Mouse (Mus musculus): ENCODE measurements at regions not wholly inside any gene's neighbourhood (a gene's known extent, or its start where the extent isn't known, plus 50 kb on each side); places are given as distances from the start of the nearest gene placed in this dataset.
"Not testable (repeated sequence)": the region's sequence is repeated elsewhere in the genome, so short reads cannot be mapped to it uniquely, and the experiment has no call there.

DNA sequence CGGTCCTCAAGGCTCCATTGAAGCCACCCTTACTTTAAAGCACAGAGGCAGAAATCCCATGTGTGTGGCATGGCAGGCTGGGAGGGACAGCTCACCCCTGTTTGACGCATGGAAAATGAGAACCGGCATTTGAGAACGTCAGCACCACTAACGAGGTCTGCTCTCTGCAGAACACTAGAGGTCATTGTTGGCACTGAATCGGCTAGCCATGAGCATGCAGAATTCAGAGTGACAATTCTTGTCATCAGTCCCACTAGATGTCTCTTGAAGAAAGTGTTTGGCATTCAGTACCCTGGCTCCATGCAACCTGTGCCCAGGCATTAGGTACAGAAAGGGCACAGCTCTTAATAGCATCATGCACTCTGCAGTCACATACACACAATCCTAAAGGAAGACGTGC lies 139.3 kb downstream of the Cand1 start:
- intact Hi-C loops (cut with DNase I), result loop anchor here (1.0 to 5.0 kb wide), 2 partner anchors 263 to 512 kb away; no protein-coding TSS in a partner anchor

DNA sequence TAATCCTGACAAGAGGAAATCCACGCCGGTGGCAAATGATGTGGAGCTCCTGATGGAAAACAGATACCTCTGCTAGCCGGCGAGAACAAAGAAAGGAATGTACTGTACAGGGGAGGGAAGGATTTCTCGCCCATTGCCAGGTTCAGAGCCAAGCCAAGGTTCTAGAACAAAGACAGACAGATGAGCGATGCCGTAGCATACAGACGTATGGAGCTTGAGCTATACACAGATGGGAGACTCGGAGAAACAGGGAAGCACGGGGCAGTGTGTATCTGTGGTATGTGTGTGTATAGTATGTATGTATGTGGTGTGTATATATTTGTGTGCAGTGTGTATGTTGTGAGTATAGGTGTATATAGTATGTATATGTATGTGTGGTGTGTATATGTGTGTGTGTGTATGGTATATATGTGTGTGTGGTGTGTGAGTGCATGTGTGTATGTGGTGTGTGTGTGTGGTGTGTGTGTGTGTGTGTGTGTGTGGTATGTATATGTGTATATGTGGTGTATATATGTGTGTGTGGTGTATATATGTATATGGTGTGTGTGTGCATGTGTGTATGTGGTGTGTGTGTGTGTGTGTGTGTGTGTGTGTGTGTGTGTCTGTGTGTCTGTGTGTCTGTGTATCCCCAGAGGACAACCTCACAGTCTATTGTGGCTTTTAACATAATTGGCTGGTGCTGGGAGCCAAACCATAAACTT lies 140.6 kb downstream of the Cand1 start:
- intact Hi-C loops (cut with DNase I), result no loop called here
- DNase-seq, result no peak

More for the DNA sequence above, 139.3 kb downstream of the Cand1 start:
- DNase-seq, result no peak

DNA sequence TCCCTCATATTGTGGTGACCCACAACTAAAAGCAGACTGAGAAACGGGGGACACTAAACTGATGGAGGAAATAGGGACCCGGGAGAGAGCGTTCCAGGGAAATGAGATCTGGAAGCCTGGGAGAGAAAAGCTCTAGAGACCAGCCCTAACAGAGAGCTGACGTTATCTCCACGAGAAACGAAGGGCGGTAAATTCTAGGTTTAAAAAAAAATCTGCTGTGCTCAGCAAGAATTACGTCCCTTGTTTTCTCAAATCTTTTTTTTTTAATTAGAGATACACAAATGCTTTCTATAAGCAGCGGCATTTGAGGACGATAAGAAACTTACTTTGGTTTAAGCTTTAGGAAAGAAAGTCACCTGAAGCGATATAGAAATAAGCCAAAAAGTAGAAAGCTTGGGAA lies 145.7 kb downstream of the Cand1 start:
- intact Hi-C loops (cut with DNase I), result no loop called here
- no peak for DNase-seq

DNA sequence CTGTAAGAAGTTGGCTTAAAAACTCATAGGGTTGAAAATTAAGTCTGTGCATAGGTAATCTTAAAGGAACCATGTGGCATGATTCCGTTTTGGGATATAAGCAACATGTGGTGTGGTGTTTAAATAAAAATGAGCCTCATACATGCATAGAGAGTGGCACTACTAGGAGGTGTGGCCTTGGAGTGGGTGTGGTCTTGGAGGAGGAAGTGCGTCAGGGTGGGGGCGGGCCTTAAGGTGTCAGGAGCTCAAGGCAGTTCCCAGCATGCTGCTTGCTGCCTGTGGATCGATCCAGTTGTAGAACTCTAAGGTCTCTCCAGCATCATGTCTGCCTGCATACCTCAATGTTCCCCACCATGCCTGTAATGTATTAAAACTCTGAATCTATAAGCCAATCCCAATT lies 152.0 kb downstream of the Cand1 start:
- DNase-seq, result no peak
- intact Hi-C loops (cut with DNase I), result no loop called here

DNA sequence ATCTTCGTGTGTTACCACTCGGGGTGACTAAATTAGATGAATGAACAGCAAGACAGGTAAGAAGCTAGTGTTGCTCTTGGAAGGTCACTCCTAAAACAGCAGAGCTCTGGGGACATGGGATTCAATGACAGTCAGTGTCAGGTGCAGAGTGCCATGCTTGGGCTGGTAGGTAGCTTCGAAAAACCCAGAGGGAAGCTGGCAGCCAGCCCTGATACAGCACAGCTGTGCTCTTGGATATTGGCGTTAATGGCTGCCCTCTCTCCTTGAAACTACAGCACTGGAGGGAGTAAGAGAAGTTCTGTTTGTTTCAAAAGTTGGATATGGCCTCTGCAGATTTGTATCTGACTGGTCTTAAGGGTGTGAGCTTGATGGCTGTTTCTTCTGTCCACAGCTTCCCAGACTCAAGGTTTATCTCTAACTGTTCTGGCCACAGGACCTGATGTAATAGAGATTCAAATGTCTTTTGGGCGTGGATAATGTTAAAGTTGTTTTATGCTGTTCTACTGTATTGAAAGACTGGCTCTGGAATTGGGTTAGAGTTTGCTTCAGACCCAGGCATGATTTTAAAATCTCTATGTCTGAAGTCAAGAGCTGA lies 152.7 kb downstream of the Cand1 start:
- intact Hi-C loops (cut with DNase I), result no loop called here
- DNase-seq, result no peak

DNA sequence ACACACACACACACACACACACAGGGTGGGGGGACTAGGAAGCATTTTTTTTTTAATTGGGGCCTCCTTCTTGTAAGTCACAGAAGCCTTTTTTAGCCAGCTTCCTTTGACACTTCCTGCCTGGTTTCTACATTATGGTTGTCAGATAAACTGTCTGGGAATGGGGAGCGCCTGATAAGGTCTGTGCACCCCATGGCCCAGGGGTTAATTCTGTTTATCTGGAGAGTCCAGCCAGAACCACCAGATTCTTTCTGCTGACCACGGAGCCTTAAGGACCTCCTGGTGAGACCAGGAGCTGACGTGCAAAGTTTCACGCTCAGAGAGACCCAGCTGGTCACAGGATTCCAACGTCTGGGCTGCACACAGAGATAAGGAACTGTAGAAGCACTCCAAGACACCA lies 153.4 kb downstream of the Cand1 start:
- DNase-seq, result no peak
- intact Hi-C loops (cut with DNase I), result no loop called here

DNA sequence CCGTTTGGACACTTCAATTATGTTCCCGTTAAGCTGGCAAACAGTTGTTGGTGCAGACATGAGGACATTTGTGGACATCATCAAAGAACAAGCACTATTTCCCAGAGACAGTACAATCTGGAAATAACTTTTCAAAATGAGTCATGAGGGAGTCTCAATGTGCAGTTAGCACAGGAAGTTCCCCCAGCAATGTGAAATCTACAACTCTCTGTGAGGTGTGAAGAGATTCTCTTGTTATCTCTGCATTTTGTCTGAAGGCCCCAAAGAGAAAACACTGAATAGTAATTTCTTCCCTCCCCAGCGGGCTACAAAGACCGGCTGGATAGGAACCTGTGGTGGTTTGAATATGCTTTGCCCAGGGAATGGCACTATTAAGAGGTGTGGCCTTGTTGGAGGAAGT lies 156.4 kb downstream of the Cand1 start:
- intact Hi-C loops (cut with DNase I), result no loop called here
- no peak for DNase-seq

DNA sequence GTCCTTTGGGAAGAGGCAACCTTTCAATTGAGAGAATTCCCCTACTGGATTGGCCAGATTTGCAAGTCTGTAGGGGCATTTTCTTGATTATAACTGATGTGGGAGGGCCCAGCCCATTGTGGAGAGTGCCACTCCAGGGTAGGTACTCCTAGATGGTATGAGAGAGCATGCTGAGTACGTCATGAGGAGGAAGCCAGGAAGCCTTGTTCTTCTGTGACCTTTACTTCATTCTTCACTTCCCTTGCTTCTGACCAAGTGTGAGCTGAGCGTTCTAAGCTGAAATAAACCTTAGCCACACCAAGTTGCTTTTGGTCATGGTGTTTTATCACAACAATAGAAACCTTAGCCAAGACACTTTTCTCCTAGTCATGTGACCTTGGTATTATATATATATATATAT lies 157.0 kb downstream of the Cand1 start:
- intact Hi-C loops (cut with DNase I), result no loop called here

DNA sequence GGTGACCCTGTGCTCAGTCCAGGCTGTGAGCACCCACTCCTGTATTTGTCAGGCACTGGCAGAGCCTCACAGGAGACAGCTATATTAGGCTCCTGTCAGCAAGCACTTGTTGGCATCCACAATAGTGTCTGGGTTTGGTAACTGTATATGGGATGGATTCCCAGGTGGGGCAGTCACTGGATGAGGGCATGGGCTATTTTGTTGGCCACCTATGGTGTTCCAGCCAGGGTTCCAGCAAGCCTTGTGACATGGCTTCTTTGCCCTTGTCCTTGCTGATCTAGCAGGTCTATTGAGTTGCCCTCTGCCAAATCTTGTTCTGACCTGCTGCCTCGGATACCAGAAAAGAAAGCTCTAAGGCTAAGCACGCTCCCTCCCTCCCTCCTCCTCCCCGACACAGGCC lies 158.1 kb downstream of the Cand1 start:
- peak in 1 of 2 experiments; percentile 35 for DNase-seq
- intact Hi-C loops (cut with DNase I), result not testable (repeated sequence)

More for the DNA sequence above, 157.0 kb downstream of the Cand1 start:
- DNase-seq, result no peak

DNA sequence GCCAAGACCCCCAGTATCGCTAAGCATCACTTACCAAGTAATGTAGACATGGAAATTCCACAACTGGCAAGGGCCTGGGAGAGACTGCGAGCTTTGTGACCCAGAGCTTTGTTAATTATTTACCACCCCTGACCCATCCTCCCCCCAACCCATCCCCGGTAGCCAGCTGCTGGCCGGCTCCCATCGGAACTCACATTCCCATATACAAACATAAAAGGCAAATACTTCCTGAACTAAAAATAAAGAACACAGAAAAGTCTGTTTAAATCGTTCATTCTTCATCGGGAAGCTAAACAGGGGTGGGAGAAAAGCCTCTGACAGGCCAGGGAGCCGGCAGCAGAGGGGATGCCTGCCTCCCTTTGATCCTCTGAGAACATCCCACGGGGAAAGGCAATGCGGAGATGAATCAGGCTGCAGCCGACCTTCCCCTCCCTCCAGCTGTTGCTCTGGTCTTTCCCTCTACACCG lies 163.7 kb downstream of the Cand1 start:
- DNase-seq, result no peak
- intact Hi-C loops (cut with DNase I), result loop anchor here (5.0 kb wide), 1 partner anchor 919 kb away; no protein-coding TSS in a partner anchor

DNA sequence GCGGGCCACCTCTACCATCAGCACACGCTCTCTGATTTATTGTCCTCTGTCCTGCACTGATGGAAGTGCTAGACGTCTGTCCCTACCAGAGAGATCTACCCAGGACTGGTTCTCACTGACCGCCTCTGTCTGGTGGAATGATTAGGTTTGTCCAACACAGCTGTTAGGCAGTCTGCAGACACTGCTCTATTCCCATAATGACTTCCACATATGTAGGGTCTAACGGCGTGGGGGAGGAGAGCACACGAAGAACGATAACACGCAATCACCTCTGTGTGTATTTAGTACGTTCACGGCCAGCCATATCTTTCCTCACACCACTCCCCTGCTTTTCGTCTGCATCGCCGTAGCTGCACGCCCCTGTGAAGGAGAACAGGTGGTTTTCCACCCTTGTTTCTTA lies 165.0 kb downstream of the Cand1 start:
- intact Hi-C loops (cut with DNase I), result loop anchor here (5.0 kb wide), 1 partner anchor 918 kb away; no protein-coding TSS in a partner anchor
- no peak for DNase-seq

DNA sequence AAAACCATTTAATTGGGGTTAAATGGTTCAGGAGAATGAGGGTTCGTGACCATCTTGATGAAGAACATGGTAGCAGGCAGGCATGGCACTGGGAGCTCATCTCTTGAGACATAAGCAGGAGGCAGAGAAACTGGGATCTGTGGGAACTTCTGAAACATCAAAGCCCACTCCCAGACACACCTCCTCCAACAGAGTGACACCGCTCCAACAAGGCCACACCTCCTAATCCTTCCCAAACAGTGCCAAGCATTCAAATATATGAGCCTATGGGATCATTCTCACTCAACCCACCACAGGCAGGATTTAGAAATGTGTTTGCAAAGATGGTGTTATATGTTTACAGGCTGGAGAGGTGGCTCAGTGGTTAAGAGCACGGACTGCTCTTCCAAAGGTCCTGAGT lies 165.9 kb downstream of the Cand1 start:
- no peak for DNase-seq
- intact Hi-C loops (cut with DNase I), result no loop called here

DNA sequence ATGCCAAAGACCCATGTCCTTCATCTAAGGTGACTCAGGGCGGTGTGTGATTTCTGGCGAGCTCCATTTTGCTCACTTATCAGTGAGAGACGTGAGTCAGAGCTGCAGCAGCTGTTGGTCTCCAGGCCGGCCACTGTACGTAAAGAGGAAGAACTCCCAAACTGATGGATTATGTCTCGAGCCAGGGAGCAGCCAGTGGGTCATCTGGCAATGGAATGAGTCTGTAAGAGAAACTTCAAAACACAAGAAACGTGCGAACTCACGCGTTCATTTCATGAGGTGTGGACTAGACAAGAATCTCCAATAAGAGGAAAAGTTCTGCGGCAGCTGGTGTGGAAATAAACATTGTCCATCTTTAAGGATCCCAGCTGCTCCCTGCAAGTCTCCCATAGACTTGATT lies 170.4 kb downstream of the Cand1 start:
- DNase-seq, result no peak
- intact Hi-C loops (cut with DNase I), result no loop called here

DNA sequence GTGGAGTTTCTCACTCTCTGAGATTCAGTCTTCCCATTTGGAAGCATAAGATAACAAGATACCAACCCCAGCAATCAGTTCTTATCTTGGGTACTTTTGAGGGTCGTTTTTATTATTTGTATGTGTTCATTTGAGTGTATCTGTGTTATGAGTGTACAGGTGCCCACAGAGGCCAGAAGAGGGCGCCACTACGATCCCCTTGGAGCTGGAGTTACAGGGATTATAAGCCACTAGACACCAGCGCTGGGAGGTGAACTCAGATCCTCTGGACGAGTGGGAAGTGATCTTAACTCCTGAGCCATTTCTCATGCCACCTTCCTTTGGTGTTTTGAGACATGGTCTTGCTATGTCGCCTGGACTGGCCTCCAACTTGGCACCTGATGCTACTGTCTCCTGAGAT lies 172.0 kb downstream of the Cand1 start:
- no peak for DNase-seq
- intact Hi-C loops (cut with DNase I), result no loop called here

DNA sequence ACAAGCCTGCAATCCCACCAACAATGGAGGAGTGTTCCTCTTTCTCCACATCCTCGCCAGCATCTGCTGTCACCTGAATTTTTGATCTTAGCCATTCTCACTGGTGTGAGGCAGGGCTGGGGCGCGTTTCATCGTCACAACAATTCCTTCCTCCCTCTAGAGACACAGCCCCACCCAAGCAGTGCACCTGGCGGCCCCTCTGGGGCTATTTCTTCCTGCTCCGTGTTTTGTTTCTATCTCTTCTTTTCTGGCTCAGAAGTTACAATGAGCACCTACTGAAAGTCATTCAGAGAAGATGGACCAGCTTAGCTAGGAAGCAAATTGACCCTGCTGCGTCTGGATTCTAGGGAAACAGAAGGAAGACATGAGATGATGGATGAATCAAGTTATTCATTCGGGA lies 172.5 kb downstream of the Cand1 start:
- intact Hi-C loops (cut with DNase I), result no loop called here
- DNase-seq, result no peak

DNA sequence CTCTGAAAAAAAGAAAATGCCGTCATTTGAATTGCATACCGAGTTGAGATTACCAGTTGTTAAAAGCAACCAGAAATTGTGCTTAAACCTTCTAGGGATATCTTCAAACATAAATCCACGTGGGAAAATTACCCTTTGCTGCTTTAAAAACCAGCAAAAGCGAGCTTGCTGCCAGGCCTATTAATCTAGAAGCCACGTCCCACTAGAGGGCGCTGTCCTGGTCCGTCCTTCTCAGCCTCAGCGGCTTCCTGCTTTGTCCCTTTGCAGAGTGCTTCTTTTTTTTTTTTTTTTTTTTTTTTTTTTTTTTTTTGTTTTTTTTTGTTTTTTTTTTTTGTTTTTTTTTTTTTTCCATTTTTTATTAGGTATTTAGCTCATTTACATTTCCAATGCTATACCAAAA lies 173.9 kb downstream of the Cand1 start:
- intact Hi-C loops (cut with DNase I), result loop anchor here (2.0 kb wide), 1 partner anchor 197 kb away; no protein-coding TSS in a partner anchor
- peak; percentile 53 to 75 for DNase-seq

DNA sequence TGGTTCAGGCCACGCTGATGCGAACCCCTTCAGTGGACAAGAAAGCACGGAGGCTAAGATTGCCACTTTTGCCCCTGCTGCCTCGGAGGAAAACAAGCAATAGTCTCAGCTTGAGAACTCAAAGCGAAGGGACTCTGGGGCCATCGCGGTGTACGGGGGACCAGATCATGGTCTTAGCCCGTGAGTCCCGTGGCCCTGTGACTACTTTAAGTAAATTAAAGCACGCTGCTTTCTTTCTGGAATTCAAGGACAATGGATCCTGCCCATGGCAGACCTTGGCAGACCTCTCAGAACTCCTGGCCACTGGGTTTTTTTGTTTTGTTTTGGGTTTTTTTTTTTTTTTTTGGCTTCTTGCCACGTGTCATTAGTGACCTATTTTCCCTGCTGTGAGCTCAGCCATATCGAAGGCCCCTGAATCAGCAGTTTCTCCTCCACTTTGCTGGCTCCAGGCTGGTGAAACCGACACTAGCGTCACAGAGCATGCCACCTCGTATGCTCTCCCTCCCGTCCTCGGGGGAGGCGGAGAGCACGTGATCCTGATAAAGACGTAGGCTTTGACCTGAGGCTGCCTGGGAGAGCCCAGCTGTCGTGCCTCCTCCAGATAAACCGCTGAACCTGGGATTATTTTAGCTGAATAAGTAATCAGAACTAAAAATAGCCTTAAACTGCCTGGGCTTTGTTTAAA lies 174.6 kb downstream of the Cand1 start:
- peak; percentile 53 to 57 for DNase-seq
- intact Hi-C loops (cut with DNase I), result loop anchor here (2.0 kb wide), 1 partner anchor 196 kb away; no protein-coding TSS in a partner anchor

DNA sequence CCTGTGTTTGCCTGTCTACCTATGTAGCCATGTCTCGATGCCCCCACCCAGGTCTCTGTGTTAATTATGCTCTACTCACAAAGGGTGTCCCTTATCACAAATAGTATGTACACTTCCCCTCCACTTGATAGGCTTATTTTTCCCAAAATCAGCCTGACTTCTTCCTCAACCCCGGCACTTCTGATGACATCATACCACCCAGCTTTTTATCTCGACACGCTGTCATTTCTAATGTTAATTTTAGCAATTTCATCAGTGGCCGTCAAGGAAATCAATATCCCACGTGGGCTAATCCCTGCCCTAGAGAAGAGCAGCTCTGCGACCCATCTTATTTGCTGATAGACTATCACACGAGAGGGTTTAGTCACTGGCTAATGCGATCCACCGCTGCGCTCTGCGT lies 175.6 kb downstream of the Cand1 start:
- intact Hi-C loops (cut with DNase I), result loop anchor here (2.0 kb wide), 1 partner anchor 195 kb away; no protein-coding TSS in a partner anchor
- DNase-seq, result no peak

DNA sequence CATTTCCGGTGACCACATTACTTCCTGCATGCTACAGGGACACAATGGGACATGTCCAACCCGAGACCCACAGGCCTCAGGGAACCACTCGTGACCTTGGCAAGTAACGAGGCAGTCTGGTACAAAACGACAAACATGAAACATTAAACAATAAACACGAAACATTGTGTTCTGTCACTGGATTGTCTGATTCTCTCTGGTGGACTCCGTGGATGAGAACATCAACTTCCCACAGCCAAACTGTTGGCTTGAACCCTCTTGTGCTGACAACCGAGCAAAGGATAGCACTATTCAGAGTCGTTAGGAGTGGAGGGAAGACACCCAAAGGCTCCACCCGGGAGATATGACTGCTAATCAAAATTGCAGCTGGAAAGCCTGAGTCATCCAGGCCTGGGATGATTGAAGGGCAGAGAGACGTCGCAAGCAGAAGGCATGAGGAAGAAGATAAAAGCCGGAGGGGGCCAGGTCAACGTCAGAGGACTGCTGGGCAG lies 176.6 kb downstream of the Cand1 start:
- intact Hi-C loops (cut with DNase I), result no loop called here
- peak in 1 of 2 experiments; percentile 35 for DNase-seq

DNA sequence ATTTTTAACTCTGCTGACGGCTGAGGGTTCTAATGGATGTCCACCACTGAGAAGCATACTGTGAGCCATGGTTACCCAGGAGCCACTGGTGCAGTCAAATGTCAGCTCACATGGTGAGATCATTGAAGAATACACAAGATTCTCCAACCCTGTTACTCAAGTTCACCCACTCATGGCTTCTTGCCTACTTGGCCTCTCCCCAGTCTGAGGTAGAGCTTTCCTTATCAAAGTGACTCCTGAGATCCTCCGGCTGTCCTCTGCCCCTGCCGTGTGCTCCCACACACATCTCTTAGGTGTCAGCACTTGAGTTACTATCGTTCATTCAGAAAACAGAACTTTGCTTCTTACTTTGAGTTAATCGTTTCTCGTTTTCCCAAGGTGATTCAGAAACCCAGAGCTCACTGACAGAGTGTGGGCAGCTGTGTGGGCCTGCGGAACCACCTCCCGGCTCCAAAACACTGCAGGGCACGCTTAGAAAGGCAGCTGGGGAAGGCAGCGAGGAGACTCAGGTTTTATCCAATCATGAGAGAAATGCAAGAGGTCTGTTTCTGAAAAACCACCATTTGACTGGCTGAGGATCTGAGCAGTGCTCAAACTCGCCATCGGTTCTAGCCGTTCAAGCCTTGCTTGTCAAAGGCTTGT lies 177.8 kb downstream of the Cand1 start:
- no peak for DNase-seq
- intact Hi-C loops (cut with DNase I), result no loop called here

DNA sequence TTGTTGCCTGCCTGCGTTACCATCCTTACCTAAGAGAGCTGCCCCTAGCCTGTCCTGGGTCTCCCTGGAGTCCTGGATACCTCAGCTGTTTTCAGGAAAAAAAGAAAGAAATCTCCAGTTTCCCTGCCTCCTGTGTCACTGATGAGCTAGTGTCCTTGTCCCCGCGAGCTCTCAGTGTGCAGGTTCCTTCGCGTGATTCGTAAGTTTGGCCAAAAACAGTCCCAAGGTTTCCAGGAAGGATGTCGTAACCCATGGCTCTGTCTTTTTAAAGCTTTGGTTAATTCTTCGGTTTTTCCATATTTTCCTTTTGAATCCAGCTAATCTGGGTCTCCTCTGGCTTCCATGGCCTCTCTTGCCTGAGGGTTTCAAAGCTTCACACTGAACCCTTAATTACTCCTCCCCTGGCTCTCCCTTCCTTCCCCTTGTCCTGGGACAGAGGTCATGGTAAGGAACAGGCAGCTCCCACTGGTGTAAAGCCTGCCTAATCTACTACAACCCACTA lies 178.5 kb downstream of the Cand1 start:
- intact Hi-C loops (cut with DNase I), result no loop called here

More for the DNA sequence above, 178.5 kb downstream of the Cand1 start:
- DNase-seq, result no peak
